Mouse (Mus musculus) MEL (cell line): ENCODE results near the gene Rsbn1l.

Source experiments
- CTCF ChIP-seq, 3 experiments: IDR thresholded peaks in 2 of 3; conservative IDR thresholded peaks in 1 of 3; 2 replicates each; pipeline ENCODE4 v1.5.1; 2011 to 2012; ENCODE audit warnings: low read length in 3 of 3, low read depth in 2 of 3, mild to moderate bottlenecking in 2 of 3, improper control_type of control experiment in 1 of 3, inconsistent platforms in 1 of 3, mixed read lengths in 1 of 3, moderate library complexity in 1 of 3; ENCODE audit not compliant: control insufficient read depth in 1 of 3, insufficient read depth in 1 of 3, poor library complexity in 1 of 3, severe bottlenecking in 1 of 3
- MAX ChIP-seq: IDR thresholded peaks from 2 replicates; pipeline ENCODE4 v1.6.1; 2011; ENCODE audit warnings: low read length, improper control_type of control experiment
- RCOR1 ChIP-seq: IDR thresholded peaks from 2 replicates; pipeline ENCODE4 v1.6.1; 2012; ENCODE audit warnings: low read depth, mild to moderate bottlenecking, inconsistent platforms, low read length, improper control_type of control experiment

GRCm38 (mm10) chr5:20847010-20847409 lies 109.2 kb downstream of the Rsbn1l start:
- TF ChIP-seq MAX (no peak), CTCF (IDR thresholded peaks at IDR 0.05 in 2 of 3, conservative IDR thresholded peaks at IDR 0.05 in 1 of 3; ENCODE audit: control insufficient read depth in 1 of 3, insufficient read depth in 1 of 3, low read depth in 2 of 3, low read length in 3 of 3, poor library complexity in 1 of 3, severe bottlenecking in 1 of 3) (no peak), RCOR1 (no peak)
